Mouse (Mus musculus): Measurements from ENCODE around the gene Ly6c1.
A peak's percentile ranks its signal among the peaks of the same experiment; 100 is the strongest.
"Not testable (repeated sequence)": the region's sequence is repeated elsewhere in the genome, so short reads cannot be mapped to it uniquely, and the experiment has no call there.

Gene Ly6c1

DNA sequence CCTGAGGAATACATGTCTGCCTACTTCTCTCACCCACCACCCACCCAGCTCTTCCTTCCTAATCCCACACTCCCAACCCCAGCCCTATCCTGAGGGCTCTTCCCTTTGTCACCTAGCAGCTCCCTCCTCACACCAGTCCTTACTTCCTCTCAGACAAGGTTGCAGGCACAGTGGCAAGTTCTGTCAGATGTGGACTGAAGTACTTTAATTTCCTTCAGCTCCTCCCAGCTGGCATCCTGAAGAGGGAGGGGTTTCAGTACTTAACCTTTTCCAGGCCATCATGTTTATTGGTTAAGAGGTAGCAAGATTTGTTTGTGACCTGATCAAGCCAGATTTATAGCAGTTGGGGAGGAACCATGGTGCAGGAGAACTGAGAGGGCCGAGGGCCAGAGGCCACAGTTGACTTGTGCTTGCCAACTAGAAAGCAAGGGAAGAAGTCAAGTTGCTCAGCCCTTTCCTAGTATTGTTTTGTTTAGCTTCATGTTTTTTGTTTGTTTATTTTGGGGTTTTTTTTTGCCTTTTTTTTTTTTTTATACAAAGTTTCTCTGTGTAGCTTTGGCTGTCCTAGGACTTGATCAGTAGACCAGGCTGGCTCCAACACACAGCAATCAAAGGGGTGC lies at the start of gene Ly6c1:
TSS of gene Ly6c1 (minus strand) at position 189 of the 620 bp plus-strand sequence.
- DNase-seq: not testable (repeated sequence)

DNA sequence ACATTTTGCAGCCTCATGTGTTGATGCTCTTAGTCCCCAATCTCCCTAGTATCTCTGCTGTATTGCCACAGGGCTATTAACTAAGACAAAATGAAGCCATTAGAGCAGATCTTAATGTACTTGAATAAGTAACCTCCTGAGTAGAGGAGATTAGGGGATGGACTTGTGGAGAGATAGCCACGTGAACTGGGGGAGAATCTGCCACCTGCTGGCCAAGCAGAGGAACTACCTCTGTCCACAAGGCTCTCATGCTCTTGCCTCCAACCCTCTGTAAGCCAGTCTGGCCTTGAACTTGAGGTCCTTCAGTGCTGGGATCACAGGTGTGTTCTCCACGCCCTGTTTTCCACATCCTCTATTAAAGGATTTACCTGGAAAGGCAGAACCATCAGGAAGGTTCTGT lies 39.4 kb upstream of the Ly6c1 start:
- peak; percentile 39 to 43 for DNase-seq

DNA sequence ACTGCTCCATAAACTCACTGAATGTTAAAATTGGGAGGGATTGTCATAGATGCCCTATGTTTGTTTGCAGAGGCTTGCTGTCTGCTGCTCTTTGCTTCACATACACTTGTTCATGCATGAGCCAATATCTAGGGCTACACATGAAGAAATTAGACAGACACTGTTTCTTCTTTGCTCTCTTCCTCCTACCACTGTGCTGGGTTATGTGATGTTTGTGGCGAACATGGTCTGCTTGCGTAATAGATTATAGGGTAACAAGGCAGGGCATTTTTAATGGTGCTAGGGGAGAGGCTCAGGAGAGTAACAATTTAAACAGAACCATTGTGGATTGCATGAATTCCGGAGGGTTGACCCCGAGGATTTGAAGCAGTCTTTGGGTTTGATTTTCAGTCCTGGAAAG lies 21.3 kb upstream of the Ly6c1 start:
- no peak for DNase-seq

DNA sequence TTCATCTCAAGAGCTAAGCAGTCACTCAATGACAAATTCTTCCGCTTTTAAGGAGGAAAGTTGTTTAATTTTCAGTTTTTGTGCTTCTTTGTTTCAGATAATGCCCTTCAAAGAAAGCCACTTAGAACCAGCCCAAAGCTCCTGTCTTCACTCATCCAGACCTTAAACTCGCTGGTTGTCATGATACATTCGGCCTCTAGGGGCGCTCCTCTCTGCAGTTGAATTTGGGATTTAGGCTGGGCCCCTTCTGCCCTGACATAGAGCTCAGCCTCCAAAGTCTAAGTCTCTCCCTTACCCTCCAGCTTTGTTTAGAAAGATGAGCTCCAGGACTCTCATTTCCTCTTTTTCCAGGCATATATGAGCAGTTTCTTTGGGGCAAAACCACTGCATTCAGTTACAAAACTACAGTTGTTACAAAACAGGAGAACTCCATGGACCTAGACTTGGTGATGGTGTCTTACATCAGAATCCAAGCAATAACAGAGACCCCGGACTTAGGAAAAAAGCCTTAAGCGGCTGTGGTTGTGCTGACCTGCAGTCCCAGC lies 13.5 kb upstream of the Ly6c1 start:
- peak; percentile 85 to 86 for DNase-seq

DNA sequence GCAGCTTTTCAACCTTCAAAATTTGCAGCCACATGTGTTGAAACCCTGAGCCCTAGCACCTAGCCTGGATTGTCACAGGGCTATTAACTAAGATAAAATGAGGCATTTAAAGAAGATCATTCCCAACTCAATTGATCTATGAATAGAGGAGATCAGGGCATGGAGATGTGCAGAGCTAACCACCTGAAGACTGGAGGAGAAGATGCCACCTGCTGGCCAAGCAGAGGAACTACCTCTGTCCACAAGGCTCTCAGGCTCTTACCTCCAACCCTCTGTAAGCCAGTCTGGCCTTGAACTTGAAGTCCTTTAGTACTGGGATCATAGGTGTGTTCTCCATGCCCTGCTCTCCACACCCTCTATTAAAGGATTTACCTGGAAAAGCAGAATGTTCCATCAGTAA lies 11.9 kb upstream of the Ly6c1 start:
- DNase-seq: peak; percentile 76 to 78

DNA sequence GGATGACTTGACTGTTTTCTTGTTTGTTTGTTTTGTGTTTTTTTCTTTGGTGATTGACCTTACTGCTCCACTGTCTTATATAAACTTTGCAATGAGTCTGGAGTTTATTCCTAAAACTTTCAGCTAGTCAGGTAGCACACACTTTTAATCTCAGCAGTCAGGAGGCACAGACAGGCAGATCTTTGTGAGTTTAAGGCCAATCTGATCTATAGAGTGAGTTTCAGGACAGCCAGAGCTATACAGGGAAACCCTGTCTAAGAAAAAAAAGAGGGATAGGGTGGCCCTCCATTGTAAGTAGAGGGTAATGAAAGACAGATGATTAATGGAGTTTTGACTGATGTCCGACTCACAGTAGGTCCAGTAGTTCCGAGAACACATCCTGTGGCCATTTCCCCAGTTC lies 7.4 kb upstream of the Ly6c1 start:
- DNase-seq: no peak

DNA sequence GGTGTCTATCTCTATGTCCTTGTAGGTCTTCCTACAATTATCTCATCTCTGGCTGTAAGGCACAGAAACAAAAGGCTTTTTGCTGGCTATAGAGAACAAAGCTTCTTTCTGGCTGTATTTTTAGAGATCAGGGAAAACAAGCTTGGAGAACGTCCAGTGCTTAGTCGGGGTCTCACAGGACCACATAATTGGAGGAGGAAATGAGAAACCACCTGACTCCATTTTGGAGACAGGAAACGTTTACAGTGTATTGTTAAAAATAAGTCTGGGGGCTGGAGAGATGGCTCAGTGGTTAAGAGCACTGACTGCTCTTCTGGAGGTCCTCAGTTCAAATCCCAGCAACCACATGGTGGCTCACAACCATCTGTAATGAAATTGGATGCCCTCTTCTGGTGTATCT lies 6.8 kb upstream of the Ly6c1 start:
- not testable (repeated sequence) for DNase-seq

DNA sequence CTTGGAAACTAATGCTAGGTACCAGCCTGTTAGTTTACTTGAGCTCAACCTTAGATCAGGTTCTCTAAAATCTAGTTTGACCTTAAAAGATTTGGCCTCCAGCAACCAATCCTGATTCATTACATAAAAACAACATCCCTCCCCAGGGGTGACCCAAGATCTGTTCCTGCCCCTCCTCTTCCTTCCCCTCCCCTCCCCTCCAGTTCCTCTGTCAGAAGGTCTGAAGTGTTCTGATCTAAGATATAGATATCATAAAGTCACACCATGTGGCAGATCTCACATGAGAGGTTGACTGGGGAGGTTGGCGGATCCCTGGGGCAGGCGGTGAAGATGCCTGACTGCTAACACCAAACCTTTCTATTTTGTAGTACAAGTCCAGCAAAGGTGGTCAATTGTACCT lies 3.8 kb upstream of the Ly6c1 start:
- DNase-seq: not testable (repeated sequence)

DNA sequence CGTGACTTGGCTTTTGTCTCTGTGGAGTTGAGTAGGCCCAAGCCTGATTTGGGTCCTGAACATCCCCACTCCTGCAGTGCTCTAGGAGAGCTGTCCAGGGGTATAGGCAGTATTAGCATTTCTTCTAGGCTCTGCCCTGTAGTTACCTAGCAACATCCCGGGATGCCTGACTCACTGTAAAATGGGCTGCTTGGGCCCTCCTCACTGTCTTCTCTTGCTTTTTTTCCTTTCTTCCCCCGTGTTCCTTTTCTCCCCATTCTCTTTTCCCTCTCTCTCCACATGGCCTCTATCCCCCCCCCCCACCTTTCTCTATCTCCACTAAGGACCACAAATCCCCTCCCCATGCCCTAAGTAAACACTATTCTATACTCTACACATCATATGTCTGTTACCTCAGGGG lies 2.5 kb upstream of the Ly6c1 start:
- DNase-seq: not testable (repeated sequence)

DNA sequence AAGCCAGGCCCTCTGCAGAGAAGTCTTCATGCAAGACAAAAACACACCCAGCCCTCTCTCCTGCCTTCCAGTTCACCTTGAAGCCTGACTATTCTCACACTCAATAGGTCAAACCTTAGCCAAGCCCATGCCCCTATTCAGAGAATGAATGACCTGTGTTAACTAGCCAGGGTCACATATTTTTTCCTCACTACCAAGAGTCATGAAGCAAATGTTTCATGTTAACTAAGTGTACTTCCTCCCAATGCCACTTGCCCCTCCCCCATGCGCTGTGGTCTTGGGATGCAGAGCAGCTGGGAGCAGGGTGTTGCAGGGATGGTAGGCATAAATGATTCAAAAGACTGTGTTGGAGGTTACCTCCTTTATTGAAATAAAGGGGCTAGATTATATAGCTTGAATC lies 2.0 kb upstream of the Ly6c1 start:
- DNase-seq: not testable (repeated sequence)

DNA sequence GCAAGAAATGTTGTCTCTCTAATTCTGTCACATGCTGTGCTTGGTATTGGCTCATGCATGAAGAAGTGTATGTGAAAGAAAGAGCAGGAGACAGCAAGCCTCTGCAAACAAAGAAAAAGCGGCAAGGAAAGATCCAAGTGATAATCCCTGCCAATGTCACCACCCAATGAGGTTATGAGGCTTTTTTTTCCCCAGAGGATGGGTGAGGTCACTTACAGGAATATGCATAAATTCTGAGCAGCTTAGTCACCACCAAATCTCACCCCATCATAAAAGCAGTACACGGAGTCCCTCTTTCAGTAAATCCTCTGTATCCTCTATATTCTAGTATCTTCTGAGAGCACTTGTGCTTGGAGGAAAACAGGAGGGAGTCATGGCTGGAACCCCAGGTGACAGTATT lies 1.2 kb upstream of the Ly6c1 start:
- DNase-seq: not testable (repeated sequence)

DNA sequence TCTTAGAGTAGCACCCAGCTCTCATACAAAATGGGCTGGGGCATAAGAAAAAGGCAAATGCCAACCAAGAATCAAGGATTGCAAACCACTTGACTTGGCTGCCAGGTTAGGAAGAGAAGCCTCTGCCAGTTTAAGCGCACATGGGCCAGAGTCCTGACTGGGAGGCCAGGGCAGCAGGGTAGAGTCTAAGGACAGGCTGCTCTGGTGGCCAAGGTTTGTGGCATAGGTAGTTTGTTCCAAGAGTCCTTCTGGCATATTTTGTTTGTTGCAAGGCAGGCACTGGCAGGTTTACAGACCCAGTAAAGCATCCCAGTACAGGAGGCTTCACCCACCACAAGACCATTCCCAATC lies 685 bp downstream of the Ly6c1 start:
- DNase-seq: not testable (repeated sequence)

DNA sequence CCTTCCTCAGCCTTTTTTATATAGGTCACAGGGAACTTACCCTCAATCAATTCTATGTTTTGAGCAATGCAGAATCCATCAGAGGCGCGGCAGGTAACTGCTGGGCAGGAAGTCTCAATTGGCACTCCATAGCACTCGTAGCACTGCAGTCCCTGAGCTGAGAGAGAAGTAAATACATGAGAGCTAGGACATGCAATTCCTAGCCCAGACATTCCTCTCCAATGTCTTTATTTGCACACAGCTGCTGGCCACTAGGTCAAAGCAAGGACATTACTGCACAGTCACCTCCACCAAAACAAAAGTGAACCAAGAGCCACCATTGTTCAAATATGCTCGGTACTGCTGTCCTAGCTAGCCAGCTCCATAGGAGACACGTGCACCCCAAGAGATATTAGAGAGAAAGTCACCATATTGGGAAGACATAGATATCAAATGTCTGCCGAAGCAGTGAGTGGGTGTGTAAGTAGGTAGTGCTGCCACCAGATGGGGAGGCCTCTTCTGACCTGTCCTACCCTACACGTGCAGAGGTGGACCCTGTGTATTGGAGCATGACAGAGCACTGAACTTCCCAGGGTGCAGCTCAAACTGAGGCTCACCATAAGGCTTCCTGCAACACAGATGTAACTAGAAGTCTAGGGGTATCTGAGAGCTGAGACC lies 1.2 kb downstream of the Ly6c1 start:
- DNase-seq: not testable (repeated sequence)

DNA sequence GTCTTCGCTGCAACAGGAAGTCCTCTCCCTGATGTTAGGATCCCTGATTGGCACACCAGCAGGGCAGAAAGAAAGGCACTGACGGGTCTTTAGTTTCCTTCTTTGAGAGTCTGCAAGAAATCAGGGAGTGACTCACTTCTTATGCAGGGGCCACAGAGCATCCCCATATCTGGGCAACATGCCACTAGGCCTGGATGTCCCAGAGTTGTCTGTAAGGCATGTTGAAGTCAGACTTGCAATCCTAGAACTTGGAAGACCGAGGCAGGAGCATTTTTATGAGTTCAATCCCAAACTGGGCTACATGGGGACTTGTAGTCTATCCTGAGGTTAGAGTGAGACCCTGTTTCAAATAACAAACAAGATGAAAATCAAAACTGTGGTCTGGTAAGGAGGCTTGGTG lies 3.1 kb downstream of the Ly6c1 start:
- DNase-seq: not testable (repeated sequence)

DNA sequence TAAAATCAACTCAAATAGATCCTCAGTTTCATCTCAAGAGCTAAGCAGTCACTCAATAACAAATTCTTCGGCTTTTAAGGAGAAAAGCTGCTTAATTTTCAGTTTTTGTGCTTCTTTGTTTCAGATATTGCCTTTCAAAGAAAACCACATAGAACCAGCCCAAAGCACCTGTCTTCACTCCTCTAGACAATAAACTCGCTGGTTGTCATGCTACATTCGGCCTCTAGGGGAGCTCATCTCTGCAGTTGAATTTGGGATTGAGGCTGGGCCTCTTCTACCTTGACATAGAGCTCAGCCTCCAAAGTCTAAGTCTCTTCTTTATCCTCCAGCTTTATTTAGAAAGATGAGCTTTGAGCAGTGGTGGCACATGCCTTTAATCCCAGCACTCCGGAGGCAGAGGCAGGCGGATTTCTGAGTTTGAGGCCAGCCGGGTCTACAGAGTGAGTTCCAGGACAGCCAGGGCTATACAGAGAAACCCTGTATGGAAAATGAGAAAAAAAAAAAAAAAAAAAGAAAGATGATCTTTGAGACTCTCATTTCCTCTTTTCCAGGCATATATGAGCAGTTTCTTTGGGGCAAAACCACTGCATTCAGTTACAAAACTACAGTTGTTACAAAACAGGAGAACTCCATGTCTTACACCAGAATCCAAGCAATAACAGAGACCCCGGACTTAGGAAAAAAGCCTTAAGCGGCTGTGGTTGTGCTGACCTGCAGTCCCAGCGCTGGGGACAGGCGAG lies 27.4 kb downstream of the Ly6c1 start:
- peak in 1 of 2 experiments; percentile 18 for DNase-seq

DNA sequence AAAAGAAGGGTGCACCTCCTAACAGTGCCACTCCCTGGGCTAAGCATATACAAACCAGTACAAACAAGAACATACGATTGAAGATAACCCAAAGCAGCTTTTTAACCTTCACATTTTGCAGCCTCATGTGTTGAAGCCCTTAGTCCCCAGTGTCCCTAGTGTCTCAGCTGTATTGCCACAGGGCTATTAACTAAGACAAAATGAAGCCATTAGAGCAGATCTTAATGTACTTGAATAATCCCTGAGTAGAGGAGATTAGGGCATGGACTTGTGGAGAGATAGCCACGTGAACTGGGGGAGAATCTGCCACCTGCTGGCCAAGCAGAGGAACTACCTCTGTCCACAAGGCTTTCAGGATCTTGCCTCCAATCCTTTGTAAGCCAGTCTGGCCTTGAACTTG lies 29.2 kb downstream of the Ly6c1 start:
- DNase-seq: peak; percentile 29 to 37
